Mouse (Mus musculus) erythroblast, embryonic 14.5 days (primary cell): Measurements from ENCODE around the gene Olfr632.

Experiments
- GATA1 ChIP-seq: IDR thresholded peaks from 2 replicates; pipeline ENCODE4 v1.6.1; 2012; ENCODE audit warnings: low read length, inconsistent platforms, mixed read lengths
- TAL1 ChIP-seq: IDR thresholded peaks from 3 replicates; pipeline ENCODE4 v1.6.1; 2012; ENCODE audit warnings: low read length, inconsistent platforms, mixed read lengths

DNA sequence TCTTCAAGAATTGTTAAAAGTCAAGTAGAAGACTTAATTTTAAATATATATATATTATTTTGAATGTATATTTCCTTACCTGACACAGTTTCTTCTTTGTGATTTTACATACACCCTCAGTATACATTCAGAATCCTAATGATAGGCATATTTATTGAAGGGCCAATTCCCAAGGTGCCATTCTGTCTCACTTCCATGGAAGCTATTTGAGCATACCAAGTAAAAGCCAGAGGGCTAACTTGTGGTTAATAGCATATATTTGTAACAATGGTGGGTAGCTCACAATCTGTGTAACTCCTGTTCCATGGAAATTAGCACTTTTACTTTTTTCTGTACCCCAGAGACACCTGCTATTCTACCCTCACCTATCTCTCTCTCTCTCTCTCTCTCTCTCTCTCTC lies 48.0 kb upstream of the Olfr632 start, which contains the start of gene Olfr66:
- TF ChIP-seq GATA1, result no peak
- TF ChIP-seq TAL1, result no peak
